Mouse (Mus musculus) neural tube, embryonic 11.5 days (tissue): ENCODE data around the gene Bsn. TPM values are rescaled to one million over a fixed set of nuclear protein-coding genes. Genes with fewer than 3 reads are reported as not detected.

Source experiments
- ATAC-seq: fragments of 200-750 bp; cut with Nextera tagmentation; 2 replicates; pipeline ENCODE4 v1.8.0; 2017; ENCODE audit warnings: moderate number of reproducible peaks, mild to moderate bottlenecking, moderate TSS enrichment, moderate library complexity; ENCODE audit not compliant: insufficient read depth, low FRiP score, low TSS enrichment
- DNase-seq: peaks from one replicate; pipeline ENCODE4 v3.0.0-alpha.2; 2015; ENCODE audit warnings: low spot score
- H3K27ac ChIP-seq: fragments of 300-500 bp; sonication (generic); 2 replicates; pipeline ENCODE4 v1.5.1; 2014; ENCODE audit warnings: low read depth, mild to moderate bottlenecking, low read length
- H3K27me3 ChIP-seq: fragments of 300-500 bp; sonication (generic); 2 replicates; pipeline ENCODE4 v1.6.1; 2014; ENCODE audit warnings: mild to moderate bottlenecking, low read length, mixed read lengths; ENCODE audit not compliant: control insufficient read depth, insufficient read depth
- H3K36me3 ChIP-seq: fragments of 300-500 bp; sonication (generic); 2 replicates; pipeline ENCODE4 v1.6.1; 2014; ENCODE audit warnings: mild to moderate bottlenecking, low read length, moderate library complexity, mixed read lengths; ENCODE audit not compliant: control insufficient read depth, insufficient read depth
- H3K4me1 ChIP-seq: fragments of 300-500 bp; sonication (generic); 2 replicates; pipeline ENCODE4 v1.6.1; 2014; ENCODE audit warnings: low read length, mixed read lengths; ENCODE audit not compliant: control insufficient read depth, insufficient read depth
- H3K4me2 ChIP-seq: fragments of 300-500 bp; sonication (generic); 2 replicates; pipeline ENCODE4 v1.6.1; 2014; ENCODE audit warnings: low read depth, mild to moderate bottlenecking, moderate library complexity
- H3K4me3 ChIP-seq: fragments of 300-500 bp; sonication (generic); 2 replicates; pipeline ENCODE4 v1.5.1; 2014; ENCODE audit warnings: low read depth, low read length
- H3K9ac ChIP-seq: fragments of 300-500 bp; sonication (generic); 2 replicates; pipeline ENCODE4 v1.6.1; 2014; ENCODE audit warnings: mild to moderate bottlenecking, low read length
- H3K9me3 ChIP-seq: fragments of 300-500 bp; sonication (generic); 2 replicates; pipeline ENCODE4 v1.6.1; 2016; ENCODE audit warnings: low read length; ENCODE audit not compliant: control insufficient read depth
- WGBS: fragments of 180-500 bp; shearing (Covaris S2); extraction: QIAGEN DNeasy Blood & Tissue Kit; methylation state at CpG from one replicate; pipeline ENCODE4 v1.1.7; 2014; 5-methylcytosine and 5-hydroxymethylcytosine counted together
- microRNA-seq: library from miRNA; unstranded; fragments of <30 nt; microRNA quantifications from one replicate; pipeline ENCODE4, GENCODE M21; 2016
- polyA plus RNA-seq: library from polyadenylated mRNA; unstranded; fragments of >200 nt; fragmentation: Nextera tagmentation; extraction: Ambion mirVana; gene quantifications from 2 replicates; pipeline ENCODE4 v1.2.1, GENCODE M21; 2014

The Bsn gene
- polyA plus RNA-seq, 1 experiment from 2014 or later, result 4.3 TPM

GRCm38 (mm10) chr9:108047601-108048565, 142.3 kb downstream of the Bsn start:
- peak overlapping the region; percentile 56 for H3K27ac ChIP-seq
- peaks cover 10% of the 10 kb centered on the region; the same call in 1 of the 2 replicates for H3K4me1 ChIP-seq
- DNase-seq (no peak), ATAC-seq (no peak)
- no peak overlapping the region; the same call in 1 of the 2 replicates for H3K9ac ChIP-seq
- H3K4me3 ChIP-seq, result peak overlapping the region; percentile 68
- peaks cover 21% of the 10 kb centered on the region for H3K36me3 ChIP-seq
- peak overlapping the region; percentile 83 for H3K4me2 ChIP-seq
- WGBS, result 54% methylated on average over 17 of the region's 17 CpGs
- no peaks in the 10 kb centered on the region for H3K9me3 ChIP-seq
- H3K27me3 ChIP-seq, result no peaks in the 10 kb centered on the region

- peaks cover 30% of the 10 kb centered on the region for H3K36me3 ChIP-seq
- 91% methylated on average over 4 of the region's 4 CpGs for WGBS
- no peak for DNase-seq
These were observed 143.6 kb downstream of the Bsn start for GRCm38 (mm10) chr9:108046582-108046981.

More at GRCm38 (mm10) chr9:108046582-108046981, 143.6 kb downstream of the Bsn start:
- no peaks in the 10 kb centered on the region for H3K9me3 ChIP-seq
- no peak overlapping the region for H3K4me3 ChIP-seq
- no peak overlapping the region for H3K27ac ChIP-seq
- H3K4me1 ChIP-seq, result peaks cover 10% of the 10 kb centered on the region; the same call in 1 of the 2 replicates
- H3K4me2 ChIP-seq, result no peak overlapping the region
- no peak for ATAC-seq
- no peaks in the 10 kb centered on the region for H3K27me3 ChIP-seq
- no peak overlapping the region for H3K9ac ChIP-seq

Small RNA genes within 50 kb of the gene (microRNA-seq; reads per million reads assigned to microRNA genes)
- gene Gm47303, result not detected
- not detected for gene Mir7088

Other genes starting within 250 kb of the Bsn start
- 25.2 and 25.7 TPM in 2 replicates for gene Traip, start 240.2 kb downstream of the Bsn start, polyA plus RNA-seq
- gene Uba7, start 214.9 kb downstream of the Bsn start, polyA plus RNA-seq, result 10.9 and 12.1 TPM in 2 replicates
- 2.9 and 3.5 TPM in 2 replicates for gene Gm20661, start 207.3 kb downstream of the Bsn start, polyA plus RNA-seq
- 62.9 and 71.3 TPM in 2 replicates for gene Inka1, start 204.5 kb downstream of the Bsn start, polyA plus RNA-seq
- gene Cdhr4, start 197.9 kb downstream of the Bsn start, polyA plus RNA-seq, result 4.8 and 5.7 TPM in 2 replicates
- 0.13 and 0.14 TPM in 2 replicates for gene Gm20662, start 194.0 kb downstream of the Bsn start, polyA plus RNA-seq
- gene Ip6k1, start 187.9 kb downstream of the Bsn start, polyA plus RNA-seq, result 38.4 and 45.7 TPM in 2 replicates
- 21.7 and 23.6 TPM in 2 replicates for gene Gmppb, start 141.1 kb downstream of the Bsn start, polyA plus RNA-seq
- 2.7 and 2.8 TPM in 2 replicates for gene Amigo3, start 137.2 kb downstream of the Bsn start, polyA plus RNA-seq
- gene Mst1, start 109.9 kb downstream of the Bsn start, polyA plus RNA-seq, result 0.49 and 1.0 TPM in 2 replicates
- gene Rnf123, start 107.0 kb downstream of the Bsn start, polyA plus RNA-seq, result 31.6 and 35.9 TPM in 2 replicates
- gene Apeh, start 95.8 kb downstream of the Bsn start, polyA plus RNA-seq, result 54.3 and 62.7 TPM in 2 replicates
- gene Dag1, start 73.6 kb upstream of the Bsn start, polyA plus RNA-seq, result 62.4 and 65.9 TPM in 2 replicates
- gene Nicn1, start 100.0 kb upstream of the Bsn start, polyA plus RNA-seq, result 63.8 and 65.1 TPM in 2 replicates
- 18.8 and 18.9 TPM in 2 replicates for gene Amt, start 106.5 kb upstream of the Bsn start, polyA plus RNA-seq
- gene Rhoa, start 115.7 kb upstream of the Bsn start, polyA plus RNA-seq, result 236 and 274 TPM in 2 replicates
- 30.8 and 31.4 TPM in 2 replicates for gene Tcta, start 115.8 kb upstream of the Bsn start, polyA plus RNA-seq
- 700 and 705 TPM in 2 replicates for gene Gpx1, start 148.5 kb upstream of the Bsn start, polyA plus RNA-seq
- gene Usp4, start 157.5 kb upstream of the Bsn start, polyA plus RNA-seq, result 141 and 145 TPM in 2 replicates
- gene 1700102P08Rik, start 202.4 kb upstream of the Bsn start, polyA plus RNA-seq, result 0.84 and 1.3 TPM in 2 replicates
- 0.62 and 0.77 TPM in 2 replicates for gene Ccdc36, start 238.1 kb upstream of the Bsn start, polyA plus RNA-seq
- gene BC048562, start 246.1 kb upstream of the Bsn start, polyA plus RNA-seq, result not detected in 2 replicates